Mouse (Mus musculus) forebrain, embryonic 11.5 days (tissue): ENCODE results near the gene Adamts14. TPM values are rescaled to one million over a fixed set of nuclear protein-coding genes. Genes with fewer than 3 reads are reported as not detected.

Experiments
- ATAC-seq: fragments of 200-750 bp; cut with Nextera tagmentation; replicated peaks from 2 replicates; pipeline ENCODE4 v1.8.0; 2017; ENCODE audit warnings: moderate TSS enrichment; ENCODE audit not compliant: low FRiP score
- DNase-seq: peaks from one replicate; pipeline ENCODE4 v3.0.0-alpha.2; 2017; ENCODE audit warnings: low spot score
- H3K27ac ChIP-seq: fragments of 300-500 bp; sonication (generic); 2 replicates; pipeline ENCODE4 v1.5.1; 2014; ENCODE audit warnings: low read depth, low read length
- H3K27me3 ChIP-seq: fragments of 300-500 bp; sonication (generic); 2 replicates; pipeline ENCODE4 v1.6.1; 2014; ENCODE audit warnings: mild to moderate bottlenecking, low read length, mixed read lengths; ENCODE audit not compliant: control insufficient read depth, insufficient read depth
- H3K36me3 ChIP-seq: fragments of 300-500 bp; sonication (generic); 2 replicates; pipeline ENCODE4 v1.6.1; 2014; ENCODE audit warnings: mild to moderate bottlenecking, low read length, moderate library complexity, mixed read lengths; ENCODE audit not compliant: control insufficient read depth, insufficient read depth
- H3K4me1 ChIP-seq: fragments of 300-500 bp; sonication (generic); replicated peaks from 2 replicates; pipeline ENCODE4 v1.6.1; 2014; ENCODE audit warnings: low read length, mixed read lengths; ENCODE audit not compliant: control insufficient read depth, insufficient read depth
- H3K4me2 ChIP-seq: fragments of 300-500 bp; sonication (generic); 2 replicates; pipeline ENCODE4 v1.6.1; 2014; ENCODE audit warnings: low read depth, mild to moderate bottlenecking, low read length, moderate library complexity, mixed read lengths; ENCODE audit not compliant: severe bottlenecking
- H3K4me3 ChIP-seq: fragments of 300-500 bp; sonication (generic); 2 replicates; pipeline ENCODE4 v1.5.1; 2014; ENCODE audit warnings: low read depth, low read length
- H3K9ac ChIP-seq: fragments of 300-500 bp; sonication (generic); 2 replicates; pipeline ENCODE4 v1.6.1; 2014; ENCODE audit warnings: low read length
- H3K9me3 ChIP-seq: fragments of 300-500 bp; sonication (generic); 2 replicates; pipeline ENCODE4 v1.6.1; 2016; ENCODE audit warnings: low read length, mixed read lengths; ENCODE audit not compliant: control insufficient read depth
- WGBS: fragments of 180-500 bp; shearing (Covaris S2); extraction: QIAGEN DNeasy Blood & Tissue Kit; methylation state at CpG from one replicate; pipeline ENCODE4 v1.1.7; 2014; 5-methylcytosine and 5-hydroxymethylcytosine counted together
- polyA plus RNA-seq: library from polyadenylated mRNA; unstranded; fragments of >200 nt; fragmentation: Nextera tagmentation; extraction: Ambion mirVana; gene quantifications from 2 replicates; pipeline ENCODE4 v1.2.1, GENCODE M21; 2014

Adamts14 gene
- polyA plus RNA-seq, 1 experiment from 2014 or later = 0.60 TPM

DNA sequence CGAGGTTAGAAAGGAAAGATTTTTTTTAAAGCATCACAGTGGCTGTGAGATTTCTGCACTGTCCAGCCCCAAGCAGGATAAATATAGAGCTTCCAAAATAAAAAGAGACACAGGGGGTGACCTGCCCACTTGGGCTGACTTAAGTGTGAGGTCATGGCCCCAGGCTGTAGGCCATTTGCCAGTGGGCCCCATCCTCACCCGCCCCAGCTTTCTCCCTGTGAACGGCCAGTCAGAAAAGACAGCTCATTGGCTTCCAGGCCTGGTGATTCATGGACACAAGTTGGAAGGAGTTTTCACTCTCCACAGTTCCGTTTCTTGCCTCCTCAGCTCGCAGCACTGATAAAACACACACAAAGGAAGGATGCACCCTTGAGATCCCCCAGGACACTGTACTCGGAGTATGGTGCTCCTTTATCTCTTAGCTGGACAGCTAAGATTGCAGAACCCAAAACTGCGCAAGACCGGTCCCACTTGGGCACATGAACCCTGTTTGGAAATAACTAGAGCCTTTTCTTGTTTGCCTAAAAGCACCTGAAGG lies 1.1 kb downstream of the Adamts14 start:
- Histone ChIP-seq H3K27ac (no peak overlapping the region), H3K4me2 (no peak overlapping the region), H3K27me3 (peaks cover 16% of the 10 kb centered on the region; the same call in 1 of the 2 replicates), H3K4me1 (peaks cover 5% of the 10 kb centered on the region; the same call in 1 of the 2 replicates), H3K4me3 (no peak overlapping the region), H3K9me3 (no peaks in the 10 kb centered on the region), H3K36me3 (no peaks in the 10 kb centered on the region), H3K9ac (no peak overlapping the region)
- ATAC-seq (no peak), DNase-seq (no peak)
- WGBS = 53% methylated on average over 8 of the region's 8 CpGs

DNA sequence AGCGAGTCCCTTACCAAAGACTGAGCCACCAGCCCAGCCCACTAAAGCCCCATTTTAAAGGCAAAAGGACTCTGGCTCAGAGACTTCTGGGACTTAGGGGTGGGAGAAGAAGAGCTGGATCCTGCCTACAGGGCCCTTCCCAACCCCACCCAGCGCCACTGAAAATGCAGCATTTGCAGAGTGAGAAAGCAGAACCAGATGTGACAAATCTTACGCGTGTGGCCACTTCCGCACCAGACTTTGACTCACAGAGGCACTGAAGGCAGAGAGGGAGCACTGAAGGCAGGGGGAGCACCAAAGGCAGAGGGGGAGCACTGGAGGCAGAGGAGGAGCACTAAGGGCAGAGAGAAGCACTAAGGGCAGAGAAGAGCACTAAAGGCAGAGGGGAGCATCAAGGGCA lies 5.9 kb downstream of the Adamts14 start:
- ATAC-seq (no peak), DNase-seq (no peak)
- Histone ChIP-seq H3K9ac (no peak overlapping the region), H3K4me3 (no peak overlapping the region), H3K27ac (no peak overlapping the region), H3K4me2 (no peak overlapping the region), H3K9me3 (no peaks in the 10 kb centered on the region), H3K27me3 (peaks cover 2% of the 10 kb centered on the region; the same call in 1 of the 2 replicates), H3K4me1 (no peaks in the 10 kb centered on the region), H3K36me3 (no peaks in the 10 kb centered on the region)
- 89% methylated on average over 5 of the region's 5 CpGs for WGBS

DNA sequence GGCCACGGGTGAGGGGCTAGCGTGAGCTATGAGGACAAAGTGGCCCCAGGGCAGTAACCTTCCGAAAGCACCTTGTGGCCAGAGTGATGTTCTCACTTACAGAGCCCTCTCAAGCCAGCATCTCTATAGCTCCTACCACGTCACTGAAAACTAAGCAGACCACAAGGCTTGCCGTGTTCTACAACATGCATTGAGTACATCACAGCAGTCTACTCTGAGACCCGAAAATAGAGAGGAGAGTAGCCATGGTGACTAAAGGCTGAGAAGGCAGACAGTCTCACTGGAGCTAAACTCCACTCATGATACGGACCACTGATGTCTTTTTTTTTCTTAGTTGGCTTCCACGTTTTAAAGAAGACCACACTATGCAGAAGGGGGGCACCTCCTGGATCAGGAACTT lies 9.6 kb downstream of the Adamts14 start:
- Histone ChIP-seq H3K4me1 (no peaks in the 10 kb centered on the region), H3K9ac (no peak overlapping the region), H3K4me3 (no peak overlapping the region), H3K9me3 (no peaks in the 10 kb centered on the region), H3K27me3 (no peaks in the 10 kb centered on the region), H3K27ac (no peak overlapping the region), H3K4me2 (no peak overlapping the region), H3K36me3 (no peaks in the 10 kb centered on the region)
- 81% methylated on average over 8 of the region's 8 CpGs for WGBS
- DNase-seq (no peak), ATAC-seq (no peak)

DNA sequence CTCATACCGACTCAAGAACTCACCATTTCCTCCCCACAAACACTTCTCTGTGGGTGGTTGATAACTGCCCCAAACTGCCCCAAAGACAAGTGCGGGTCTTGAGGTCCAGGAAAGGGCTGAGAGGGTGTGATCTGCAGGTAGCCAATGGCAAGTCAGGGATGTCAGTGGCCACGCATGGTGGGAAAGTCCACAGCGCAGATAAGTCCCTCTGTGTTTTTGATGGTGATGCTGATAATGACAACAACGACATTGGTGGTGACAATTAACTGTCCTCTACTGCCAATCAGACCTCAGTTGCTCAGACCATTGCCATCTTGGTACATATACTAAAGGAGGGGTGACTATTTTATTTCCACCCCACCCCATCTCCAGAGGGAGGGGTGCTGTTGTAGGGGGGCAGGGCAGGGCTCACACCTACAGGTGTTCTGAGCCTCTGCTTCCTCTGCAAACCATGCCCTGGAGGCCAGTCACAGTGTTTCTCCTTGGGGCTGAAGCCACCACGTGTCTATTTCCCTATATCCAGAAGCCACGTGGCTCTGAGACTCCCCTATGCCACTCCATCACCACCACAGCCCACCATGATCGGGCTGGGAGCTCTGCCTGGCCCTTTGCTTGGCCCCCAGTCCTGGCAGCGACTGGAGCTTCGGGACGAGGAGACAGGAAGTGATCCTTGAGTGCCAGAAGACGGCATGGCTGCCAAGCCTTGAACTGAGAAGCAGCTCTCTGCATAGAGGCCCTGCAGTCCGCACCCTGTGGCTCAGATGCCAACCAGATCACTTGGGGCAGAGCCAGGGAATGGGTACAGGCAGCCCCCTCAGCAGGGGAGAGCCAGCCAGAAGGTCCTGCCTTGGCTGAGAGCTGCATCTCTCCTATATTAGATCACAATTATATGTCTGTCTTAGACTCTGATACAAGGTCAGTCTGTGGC lies 11.7 kb downstream of the Adamts14 start:
- DNase-seq = no peak
- Histone ChIP-seq H3K27me3 (no peaks in the 10 kb centered on the region), H3K4me3 (no peak overlapping the region), H3K9ac (no peak overlapping the region), H3K36me3 (no peaks in the 10 kb centered on the region), H3K4me2 (no peak overlapping the region), H3K27ac (no peak overlapping the region), H3K9me3 (no peaks in the 10 kb centered on the region), H3K4me1 (no peaks in the 10 kb centered on the region)
- no peak for ATAC-seq
- 84% methylated on average over 13 of the region's 13 CpGs for WGBS

DNA sequence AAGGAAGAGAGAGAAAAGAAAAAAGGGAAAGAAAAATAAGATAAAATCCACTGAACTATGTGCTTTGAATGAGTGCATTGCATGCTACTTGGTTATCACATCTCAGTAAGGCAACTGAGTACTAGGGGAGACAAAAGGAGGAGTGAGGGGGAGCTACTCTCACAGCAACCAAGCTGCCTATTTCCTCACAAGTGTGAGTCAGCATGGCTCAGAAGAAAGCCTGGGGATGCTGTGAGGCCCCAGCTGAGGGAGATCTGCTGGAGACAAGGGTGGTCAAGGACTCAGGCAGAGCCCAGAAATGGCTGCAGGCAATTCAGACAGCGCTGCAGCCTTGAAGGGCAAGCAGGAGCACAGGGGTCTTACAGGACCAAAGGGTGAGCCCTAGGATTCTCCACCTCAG lies 15.1 kb downstream of the Adamts14 start:
- no peak overlapping the region for H3K9ac ChIP-seq
- no peaks in the 10 kb centered on the region for H3K4me1 ChIP-seq
- DNase-seq (no peak), ATAC-seq (no peak)
- no peaks in the 10 kb centered on the region for H3K36me3 ChIP-seq
- H3K4me2 ChIP-seq = no peak overlapping the region
- H3K27me3 ChIP-seq = no peaks in the 10 kb centered on the region
- no peak overlapping the region for H3K27ac ChIP-seq
- H3K9me3 ChIP-seq = no peaks in the 10 kb centered on the region; the same call in 1 of the 2 replicates
- 83% methylated on average over 1 of the region's 1 CpGs for WGBS
- no peak overlapping the region for H3K4me3 ChIP-seq

DNA sequence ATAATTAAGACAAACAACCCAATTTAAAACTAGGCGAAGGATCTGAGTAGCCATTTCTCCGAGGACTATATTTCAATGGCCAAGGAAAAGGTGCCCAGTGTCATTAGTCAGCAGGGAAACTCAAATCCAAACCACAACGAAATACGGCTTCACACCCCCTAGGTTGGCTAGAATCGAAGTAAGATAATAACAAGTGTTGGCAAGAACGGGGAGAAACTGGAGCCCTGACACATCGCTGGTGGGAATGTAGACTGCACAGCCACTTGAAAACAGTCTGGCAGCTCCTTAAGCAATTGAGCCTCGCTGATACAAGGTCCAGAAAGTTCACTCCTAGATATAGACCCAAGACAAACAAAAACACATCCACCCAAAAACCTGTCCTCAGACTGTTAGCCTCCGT lies 16.6 kb downstream of the Adamts14 start:
- no peaks in the 10 kb centered on the region for H3K4me1 ChIP-seq
- WGBS = 87% methylated on average over 9 of the region's 9 CpGs
- no peaks in the 10 kb centered on the region for H3K36me3 ChIP-seq
- H3K9me3 ChIP-seq = no peaks in the 10 kb centered on the region; the same call in 1 of the 2 replicates
- H3K9ac ChIP-seq = no peak overlapping the region
- H3K27ac ChIP-seq = no peak overlapping the region
- H3K27me3 ChIP-seq = no peaks in the 10 kb centered on the region
- H3K4me2 ChIP-seq = no peak overlapping the region
- DNase-seq (no peak), ATAC-seq (no peak)
- H3K4me3 ChIP-seq = no peak overlapping the region

DNA sequence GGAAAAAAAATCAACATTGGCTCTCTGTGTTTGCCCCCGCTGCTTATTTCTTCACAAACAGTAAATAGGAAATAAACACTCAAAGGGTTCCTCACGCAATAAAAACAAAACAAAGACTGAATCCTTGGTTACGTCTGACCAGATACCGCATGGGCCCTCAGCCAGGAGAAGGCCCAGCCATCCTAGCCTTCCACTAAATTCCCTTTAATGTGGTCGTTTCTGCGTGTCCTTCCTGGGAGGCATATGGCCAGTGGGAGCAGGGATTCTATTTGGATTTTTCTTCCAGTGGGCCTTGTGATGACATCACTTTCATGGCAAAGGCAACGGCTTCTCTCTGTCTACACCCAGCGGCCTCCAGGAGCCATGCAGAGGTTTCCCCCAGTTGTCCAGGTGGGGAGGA lies 18.0 kb downstream of the Adamts14 start:
- 89% methylated on average over 8 of the region's 8 CpGs for WGBS
- ATAC-seq (no peak), DNase-seq (no peak)
- no peaks in the 10 kb centered on the region for H3K27me3 ChIP-seq
- no peak overlapping the region for H3K4me3 ChIP-seq
- no peaks in the 10 kb centered on the region for H3K36me3 ChIP-seq
- H3K9me3 ChIP-seq = no peaks in the 10 kb centered on the region; the same call in 1 of the 2 replicates
- H3K9ac ChIP-seq = no peak overlapping the region
- no peak overlapping the region for H3K27ac ChIP-seq
- H3K4me2 ChIP-seq = no peak overlapping the region
- no peaks in the 10 kb centered on the region for H3K4me1 ChIP-seq

DNA sequence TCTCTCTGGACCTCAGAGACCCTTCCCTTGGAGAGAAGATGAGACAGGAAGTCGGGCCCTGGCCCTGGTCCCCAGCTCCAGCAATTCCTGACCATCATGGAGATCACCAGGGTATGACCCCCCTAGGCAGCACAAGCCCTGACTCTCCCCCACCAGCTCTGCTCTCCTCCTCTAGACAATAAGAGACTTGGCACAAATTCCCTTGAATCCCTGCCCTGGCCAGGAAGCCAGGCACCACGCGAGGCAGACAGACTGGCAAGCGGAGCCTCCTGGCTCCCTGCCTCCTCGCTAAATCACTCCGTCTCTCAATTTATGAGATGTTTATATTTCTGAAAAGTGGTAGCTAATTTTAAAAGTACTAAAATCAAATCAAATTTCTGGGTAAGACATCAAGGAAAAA lies 18.5 kb downstream of the Adamts14 start:
- ATAC-seq (no peak), DNase-seq (no peak)
- no peaks in the 10 kb centered on the region for H3K27me3 ChIP-seq
- H3K9me3 ChIP-seq = no peaks in the 10 kb centered on the region; the same call in 1 of the 2 replicates
- H3K4me1 ChIP-seq = peaks cover 2% of the 10 kb centered on the region; the same call in 1 of the 2 replicates
- H3K36me3 ChIP-seq = no peaks in the 10 kb centered on the region
- H3K4me3 ChIP-seq = no peak overlapping the region
- no peak overlapping the region for H3K9ac ChIP-seq
- no peak overlapping the region for H3K27ac ChIP-seq
- H3K4me2 ChIP-seq = no peak overlapping the region
- WGBS = 90% methylated on average over 6 of the region's 6 CpGs
